Mouse (Mus musculus) granulocyte monocyte progenitor cell, adult 5-6 weeks (primary cell): ENCODE measurements at regions not wholly inside any gene's neighbourhood (a gene's known extent, or its start where the extent isn't known, plus 50 kb on each side); places are given as distances from the start of the nearest gene placed in this dataset.

Experiments used
- ATAC-seq: replicated peaks from 2 replicates; pipeline ENCODE4 v1.8.0; 2016; ENCODE audit warnings: mild to moderate bottlenecking, moderate TSS enrichment, inconsistent platforms; ENCODE audit not compliant: poor library complexity, severe bottlenecking

DNA sequence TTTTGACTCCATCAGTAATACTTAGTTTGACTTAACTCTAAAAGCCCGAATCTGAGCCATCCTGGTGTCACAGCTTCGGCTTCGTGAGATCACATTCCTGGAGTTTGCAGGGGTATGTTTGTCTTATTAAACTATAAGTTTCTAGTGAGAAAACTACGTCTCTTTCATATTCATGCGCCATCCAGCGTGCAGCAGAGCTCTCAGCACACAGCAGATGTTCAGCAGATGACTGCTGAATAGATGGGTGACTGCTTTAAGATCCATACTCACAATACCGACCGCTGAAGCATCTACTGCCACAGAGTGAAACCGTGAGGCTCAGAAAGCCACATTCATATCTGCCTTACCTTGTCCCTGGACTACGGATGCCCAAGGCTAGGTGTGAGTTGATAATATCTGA, 403.8 kb upstream of the Slc30a5 start:
- no peak for ATAC-seq

- ATAC-seq, result no peak
These were observed 402.6 kb upstream of the Slc30a5 start for GRCm38 (mm10) chr13:101235846-101236245.

DNA sequence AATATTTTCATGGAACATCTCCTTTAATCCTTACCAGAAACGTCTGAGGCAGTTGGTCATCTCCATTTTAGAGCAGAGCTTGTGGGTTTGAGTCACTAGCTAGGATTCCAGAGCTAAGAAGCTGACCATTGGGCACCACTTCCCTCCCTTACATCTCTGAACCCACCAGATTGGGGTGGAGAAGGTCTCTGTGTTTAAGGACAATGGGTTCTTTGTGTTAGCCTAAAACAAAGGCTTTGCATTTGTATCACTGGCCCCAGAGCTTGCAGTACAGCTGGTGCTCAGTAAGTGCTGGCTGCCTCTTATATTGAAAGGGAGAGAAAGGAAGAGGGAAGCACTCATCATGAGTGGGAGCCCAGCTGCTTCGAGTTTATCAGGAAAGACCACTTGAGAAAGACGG, 401.9 kb upstream of the Slc30a5 start:
- no peak for ATAC-seq

DNA sequence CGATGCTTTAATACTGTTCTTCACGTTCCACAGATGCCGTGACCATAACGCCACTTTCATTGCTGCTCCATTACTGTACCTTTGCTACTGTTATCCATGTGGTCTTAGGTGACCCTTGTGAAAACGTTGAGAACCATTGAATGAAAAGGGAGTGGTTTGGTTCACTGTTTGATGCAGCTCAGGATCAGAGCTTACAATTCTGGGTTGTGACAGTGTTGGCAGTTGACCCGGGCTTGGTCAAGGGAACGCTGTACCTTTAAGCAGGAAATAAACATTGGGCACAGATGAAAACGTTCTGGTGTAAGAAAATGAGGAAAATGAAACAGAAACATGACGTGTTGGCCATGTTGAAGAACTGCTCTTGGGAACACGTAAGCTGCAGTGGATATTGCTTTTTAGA, 401.3 kb upstream of the Slc30a5 start:
- ATAC-seq, result no peak

GRCm38 (mm10) chr13:101233843-101234281, 400.6 kb upstream of the Slc30a5 start:
- no peak for ATAC-seq

DNA sequence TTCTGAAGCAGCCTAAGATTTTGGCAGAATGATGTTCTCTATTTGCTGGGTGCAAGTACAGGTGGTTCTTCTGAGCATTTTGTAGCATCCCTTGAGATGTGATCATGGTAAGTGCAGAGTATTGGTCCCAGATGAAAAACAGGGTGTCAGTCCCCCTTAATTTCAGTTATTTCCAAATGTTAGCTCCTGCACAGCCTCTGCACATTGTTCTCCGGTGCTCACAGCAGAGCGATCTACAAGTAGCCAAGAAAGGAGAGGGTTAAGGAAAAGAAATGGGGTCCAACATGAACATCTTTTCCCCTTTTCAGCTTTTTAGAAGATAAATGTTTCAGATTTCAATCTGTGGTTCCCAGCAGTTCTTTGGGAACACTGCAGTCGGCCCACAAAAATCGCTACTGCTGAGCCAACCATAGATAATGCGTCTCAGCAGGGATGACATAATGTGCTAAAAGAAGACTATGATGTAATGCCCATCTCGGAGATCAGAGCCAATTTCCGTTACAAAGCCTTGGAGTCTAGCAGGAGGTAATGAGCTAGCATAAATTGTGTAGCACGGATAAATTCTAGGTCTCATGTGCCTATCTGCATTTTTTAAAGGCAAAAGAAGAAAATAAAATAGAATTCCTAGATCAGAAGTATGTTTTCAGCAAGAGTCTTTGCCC, 400.1 kb upstream of the Slc30a5 start:
- ATAC-seq, result no peak

DNA sequence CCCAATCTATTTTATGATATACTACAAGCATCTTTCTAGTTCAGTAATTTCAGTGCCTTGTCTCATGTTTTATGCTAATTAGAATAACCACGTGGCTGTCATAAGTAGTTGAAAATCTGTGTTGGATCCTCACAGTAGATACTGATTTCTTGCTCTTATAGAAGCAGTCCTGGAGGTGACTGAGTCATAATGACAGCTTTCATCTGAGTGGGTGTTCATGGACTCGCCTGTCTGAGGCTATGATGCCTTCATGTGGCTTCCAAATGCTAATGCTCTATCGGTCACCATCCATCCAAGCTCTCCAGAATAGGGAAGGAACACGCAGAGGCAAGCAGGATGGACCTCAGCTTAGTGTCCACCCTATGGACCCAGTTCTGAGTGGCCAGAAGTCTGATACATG, 396.6 kb upstream of the Slc30a5 start:
- ATAC-seq, result no peak

GRCm38 (mm10) chr13:101225366-101225765, 392.1 kb upstream of the Slc30a5 start:
- no peak for ATAC-seq

GRCm38 (mm10) chr13:101221331-101222043, 388.3 kb upstream of the Slc30a5 start:
- no peak for ATAC-seq

DNA sequence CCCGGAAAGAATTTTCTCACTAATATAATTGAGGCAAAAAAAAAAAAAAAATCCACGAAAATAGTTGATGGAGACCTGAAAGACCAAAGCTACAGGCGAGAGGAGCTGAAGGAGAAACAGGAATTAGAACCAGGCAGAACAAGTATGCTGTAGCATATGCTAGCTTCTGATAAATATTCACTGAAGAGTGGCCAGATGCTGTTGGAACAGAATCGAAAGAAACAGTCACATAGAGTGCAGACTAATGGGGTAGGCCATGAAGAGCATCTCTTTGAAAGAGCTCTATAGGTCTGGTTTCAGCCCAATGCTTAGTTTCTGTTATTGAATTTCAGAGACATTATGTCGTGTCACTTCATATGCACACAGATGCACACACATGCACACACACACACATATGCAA, 386.3 kb upstream of the Slc30a5 start:
- no peak for ATAC-seq

DNA sequence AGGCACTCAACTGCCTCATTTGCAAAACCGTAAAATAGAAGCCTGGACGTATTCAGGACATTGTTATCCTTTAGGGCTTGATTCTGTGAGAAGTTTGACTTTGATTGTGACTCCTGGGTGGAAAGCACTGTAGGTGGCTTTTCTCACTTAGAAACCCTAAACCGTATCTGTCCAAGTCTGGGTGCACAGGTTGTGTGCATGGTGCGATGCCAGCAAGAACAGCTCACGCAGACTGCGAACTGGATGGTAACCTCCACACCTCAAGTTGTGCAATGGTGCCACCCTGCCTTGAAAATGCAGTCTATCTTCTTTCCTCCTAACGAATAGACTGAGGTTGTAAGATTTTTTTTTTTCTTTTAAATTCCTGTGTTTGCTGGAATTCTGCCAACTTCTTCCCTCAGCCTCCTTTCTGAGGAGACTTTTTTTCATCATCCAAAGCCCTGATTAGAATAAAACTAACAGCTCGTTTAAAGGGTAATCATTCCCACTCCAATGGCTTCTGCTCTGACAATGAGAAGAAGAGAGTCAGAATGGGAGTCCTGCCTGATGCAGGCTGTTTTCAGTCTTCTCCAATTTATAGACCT, 383.8 kb upstream of the Slc30a5 start:
- ATAC-seq, result no peak

DNA sequence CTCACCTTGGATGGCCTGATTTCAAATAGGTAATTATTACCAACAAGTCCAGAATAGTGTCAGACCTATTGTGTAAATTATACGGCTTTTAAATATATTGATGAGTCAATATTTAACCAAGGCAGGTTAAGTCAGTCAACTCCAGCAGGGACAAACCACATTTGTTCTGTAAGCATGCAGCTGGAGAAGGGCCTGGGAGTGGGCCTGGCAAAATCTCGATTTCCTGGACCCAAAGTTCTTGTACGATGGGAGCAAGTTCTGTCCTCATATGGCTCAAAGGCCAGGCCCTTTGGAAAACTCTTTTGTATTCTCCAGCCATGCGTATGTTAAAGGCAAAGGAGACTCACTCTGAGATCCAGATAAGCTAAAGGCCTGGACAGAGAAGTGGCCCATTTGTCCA, 383.2 kb upstream of the Slc30a5 start:
- no peak for ATAC-seq

DNA sequence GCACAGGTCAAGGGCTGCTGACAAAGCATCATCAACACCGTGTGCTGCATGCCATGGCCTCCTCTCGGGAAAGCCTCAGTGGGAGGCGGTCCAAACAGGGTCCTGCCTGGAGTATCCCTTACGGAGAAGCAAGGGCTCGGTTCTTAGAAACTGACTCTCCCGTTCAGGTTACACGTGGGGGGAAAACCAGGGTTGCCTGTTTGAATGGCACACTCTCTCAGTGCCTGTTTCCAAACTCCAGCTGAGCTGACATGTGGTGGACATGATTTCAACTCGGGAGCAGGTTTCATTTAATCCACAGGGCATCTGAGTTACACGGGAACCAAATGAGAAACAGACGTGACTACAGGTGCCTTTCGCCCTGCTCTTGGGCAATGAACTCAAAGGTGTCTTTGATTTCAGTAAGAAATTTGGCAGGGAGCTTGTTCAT, 382.6 kb upstream of the Slc30a5 start:
- ATAC-seq, result no peak

DNA sequence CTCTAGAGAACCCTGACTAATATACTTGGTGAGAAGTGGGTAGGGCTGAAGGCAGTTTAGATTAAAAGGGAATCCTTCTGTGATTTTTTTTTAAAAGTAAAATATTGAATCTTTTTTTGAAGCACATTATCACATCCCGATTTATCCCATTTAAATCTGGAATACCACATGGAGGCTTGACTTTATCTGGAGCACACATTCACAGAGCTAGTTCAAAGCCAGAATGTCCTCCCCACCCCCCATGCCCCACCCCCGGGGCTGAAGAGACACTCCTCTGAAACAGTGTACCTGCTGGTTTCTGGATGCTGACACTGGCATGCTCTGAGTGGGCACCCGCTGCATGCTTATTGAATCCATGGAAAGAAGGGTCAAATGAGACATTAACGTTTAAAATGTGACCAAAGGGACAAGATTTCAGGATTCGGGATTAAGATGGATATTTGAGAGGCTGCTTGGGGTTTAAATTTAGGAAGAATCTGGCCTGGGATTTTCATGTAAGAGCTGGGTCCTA, 382.0 kb upstream of the Slc30a5 start:
- ATAC-seq, result no peak

- ATAC-seq, result no peak
These were observed 380.9 kb upstream of the Slc30a5 start for GRCm38 (mm10) chr13:101214094-101214493.

DNA sequence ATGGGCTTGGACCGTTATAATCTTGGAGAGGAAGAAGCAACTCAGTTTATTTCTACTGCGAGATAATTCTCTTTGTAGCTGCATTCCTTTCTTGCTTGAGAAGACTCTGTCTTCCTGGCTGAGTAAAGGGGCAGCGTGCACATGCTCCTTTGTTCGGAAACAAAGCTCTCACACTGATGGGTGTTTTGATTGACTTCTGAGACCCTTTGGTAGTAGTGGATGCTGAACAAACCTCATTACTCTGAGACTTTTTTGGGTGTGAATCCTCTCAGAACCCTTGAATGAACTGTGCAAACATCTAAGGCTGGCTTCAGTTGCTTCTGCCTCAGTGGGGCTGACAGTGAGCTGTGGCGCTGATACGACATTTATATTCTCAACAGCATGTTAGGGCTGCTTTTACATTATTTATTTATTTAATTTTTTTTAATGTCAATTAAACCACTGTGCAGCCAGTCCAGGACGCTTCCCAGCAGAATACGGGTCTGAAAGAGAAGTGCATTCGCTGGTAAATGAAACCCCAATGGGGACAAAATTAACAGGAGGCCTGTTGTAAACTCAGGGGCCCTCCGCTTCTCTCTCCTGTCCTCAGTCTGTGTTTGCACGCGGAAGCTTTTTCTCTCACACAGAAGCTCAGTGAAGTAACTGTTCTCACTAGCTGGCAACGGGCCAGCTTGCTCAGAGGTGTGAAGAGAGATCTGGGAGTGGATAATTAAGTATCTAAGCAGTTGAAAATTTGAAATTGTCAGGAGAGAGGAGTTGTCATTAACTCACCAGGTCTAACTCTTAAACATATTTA, 380.1 kb upstream of the Slc30a5 start:
- no peak for ATAC-seq

GRCm38 (mm10) chr13:101212341-101212895, 379.2 kb upstream of the Slc30a5 start:
- ATAC-seq, result no peak

GRCm38 (mm10) chr13:101208788-101209187, 375.6 kb upstream of the Slc30a5 start:
- ATAC-seq, result no peak

DNA sequence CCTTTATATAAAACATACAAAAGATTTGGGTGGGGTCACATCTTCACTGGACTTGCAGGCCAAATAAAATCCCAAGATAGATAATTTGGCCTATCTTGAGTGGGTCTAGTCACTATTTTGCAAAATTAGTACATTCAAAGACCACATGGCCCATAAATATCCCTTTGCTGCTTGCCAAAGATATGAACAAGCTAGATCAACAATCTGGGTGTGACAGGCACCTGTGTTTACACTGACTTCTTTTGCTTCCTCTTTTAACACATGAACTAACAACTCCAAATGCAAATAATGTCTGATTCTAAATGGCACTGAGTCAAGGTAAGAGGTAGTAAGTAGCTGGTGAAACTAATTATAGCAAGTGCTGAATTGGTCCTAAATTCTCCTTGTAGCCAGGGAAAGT, 370.2 kb upstream of the Slc30a5 start:
- no peak for ATAC-seq

GRCm38 (mm10) chr13:101202565-101203313, 369.5 kb upstream of the Slc30a5 start:
- no peak for ATAC-seq
